Mouse (Mus musculus): Measurements from ENCODE around the gene Glrx3. TPM values are rescaled to one million over a fixed set of nuclear protein-coding genes. Genes with fewer than 3 reads are reported as not detected.

Glrx3 gene
- polyA plus RNA-seq, 1 experiment = 386 TPM

GRCm38 (mm10) chr7:137442951-137443350 is 5.5 kb downstream of the Glrx3 start:
- no peak for TF ChIP-seq GATA1 (IDR thresholded peaks at IDR 0.05; ENCODE audit: low read length)

- TF ChIP-seq GATA1 (IDR thresholded peaks at IDR 0.05; ENCODE audit: low read length) = no peak
Measured at GRCm38 (mm10) chr7:137445321-137445720, 7.9 kb downstream of the Glrx3 start.

- TF ChIP-seq GATA1 (IDR thresholded peaks at IDR 0.05; ENCODE audit: low read length) = no peak
Measured at GRCm38 (mm10) chr7:137461396-137461795, 24.0 kb downstream of the Glrx3 start.

GRCm38 (mm10) chr7:137468174-137468573 is 30.8 kb downstream of the Glrx3 start:
- no peak for TF ChIP-seq GATA1 (IDR thresholded peaks at IDR 0.05; ENCODE audit: low read length)

- TF ChIP-seq GATA1 (IDR thresholded peaks at IDR 0.05; ENCODE audit: low read length) = no peak
Measured at GRCm38 (mm10) chr7:137471431-137472120, 34.2 kb downstream of the Glrx3 start.

GRCm38 (mm10) chr7:137472149-137472548 is 34.7 kb downstream of the Glrx3 start:
- no peak for TF ChIP-seq GATA1 (IDR thresholded peaks at IDR 0.05; ENCODE audit: low read length)

GRCm38 (mm10) chr7:137477950-137478620 is 40.7 kb downstream of the Glrx3 start:
- no peak for TF ChIP-seq GATA1 (IDR thresholded peaks at IDR 0.05; ENCODE audit: low read length)

- TF ChIP-seq GATA1 (IDR thresholded peaks at IDR 0.05; ENCODE audit: low read length) = no peak
Measured at GRCm38 (mm10) chr7:137478621-137478982, 41.2 kb downstream of the Glrx3 start.

GRCm38 (mm10) chr7:137480839-137481238 is 43.4 kb downstream of the Glrx3 start:
- TF ChIP-seq GATA1 (IDR thresholded peaks at IDR 0.05; ENCODE audit: low read length) = no peak

- TF ChIP-seq GATA1 (IDR thresholded peaks at IDR 0.05; ENCODE audit: low read length) = no peak
Measured at GRCm38 (mm10) chr7:137483987-137484386, 46.6 kb downstream of the Glrx3 start.

- TF ChIP-seq GATA1 (IDR thresholded peaks at IDR 0.05; ENCODE audit: low read length) = no peak
Measured at GRCm38 (mm10) chr7:137488391-137488790, 51.0 kb downstream of the Glrx3 start.

GRCm38 (mm10) chr7:137490711-137491110 is 53.3 kb downstream of the Glrx3 start:
- TF ChIP-seq GATA1 (IDR thresholded peaks at IDR 0.05; ENCODE audit: low read length) = no peak

GRCm38 (mm10) chr7:137492307-137492973 is 55.0 kb downstream of the Glrx3 start:
- no peak for TF ChIP-seq GATA1 (IDR thresholded peaks at IDR 0.05; ENCODE audit: low read length)

GRCm38 (mm10) chr7:137498736-137499135 is 61.3 kb downstream of the Glrx3 start:
- no peak for TF ChIP-seq GATA1 (IDR thresholded peaks at IDR 0.05; ENCODE audit: low read length)

GRCm38 (mm10) chr7:137517588-137517987 is 80.2 kb downstream of the Glrx3 start:
- TF ChIP-seq GATA1 (IDR thresholded peaks at IDR 0.05; ENCODE audit: low read length) = no peak

- no peak for TF ChIP-seq GATA1 (IDR thresholded peaks at IDR 0.05; ENCODE audit: low read length)
Measured at GRCm38 (mm10) chr7:137518028-137518576, 80.7 kb downstream of the Glrx3 start.

Other genes with a start within 250 kb of the Glrx3 start
- gene Ebf3, start 123.2 kb upstream of the Glrx3 start, polyA plus RNA-seq (2012) = not detected in 2 replicates
- gene 9430038I01Rik, start 26.9 kb upstream of the Glrx3 start, polyA plus RNA-seq (2012) = 11.9 and 14.8 TPM in 2 replicates